Mouse (Mus musculus) layer of hippocampus, postnatal 25 days (tissue): ENCODE results near the gene Prdm5. TPM values are rescaled to one million over a fixed set of nuclear protein-coding genes. Genes with fewer than 3 reads are reported as not detected.

ENCODE experiments used
- DNase-seq, 2 experiments: peaks; one replicate each; pipeline ENCODE4 v3.0.0; 2022; ENCODE audit warnings: mixed read lengths in 2 of 2, low spot score in 1 of 2; ENCODE audit errors: extremely low spot score in 1 of 2
- total RNA-seq, 2 experiments: library from RNA; stranded (reverse); gene quantifications; 2 replicates each; pipeline ENCODE4 v1.2.3; 2021

Prdm5 gene
- total RNA-seq: 10 to 100 TPM; 23.0 to 24.7 TPM

- peak; percentile 32 to 33 for DNase-seq
These were observed at the start of gene Prdm5 for GRCm38 (mm10) chr6:65778861-65779688. TSS of gene Prdm5 (plus strand) at chr6:65778988.

DNA sequence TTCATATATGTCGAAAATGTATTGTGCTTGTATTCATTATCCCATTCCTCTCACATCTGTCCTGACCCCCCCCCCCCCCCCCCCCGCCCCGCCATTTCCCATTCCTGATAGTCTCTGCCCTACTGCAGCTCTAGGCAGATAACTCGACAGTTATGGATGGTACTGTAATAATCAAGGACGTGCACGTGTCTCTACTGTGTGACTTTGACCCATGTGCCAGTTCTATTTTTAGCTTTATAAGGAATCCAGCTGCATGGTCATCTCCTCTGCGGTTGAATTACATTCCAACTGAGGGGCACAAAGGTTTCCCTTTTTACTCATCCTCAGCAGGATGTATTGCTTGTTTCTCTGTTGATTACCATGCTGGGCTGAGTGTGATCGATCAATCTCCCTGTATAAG, 39.3 kb upstream of the Prdm5 start:
- DNase-seq: no peak

DNA sequence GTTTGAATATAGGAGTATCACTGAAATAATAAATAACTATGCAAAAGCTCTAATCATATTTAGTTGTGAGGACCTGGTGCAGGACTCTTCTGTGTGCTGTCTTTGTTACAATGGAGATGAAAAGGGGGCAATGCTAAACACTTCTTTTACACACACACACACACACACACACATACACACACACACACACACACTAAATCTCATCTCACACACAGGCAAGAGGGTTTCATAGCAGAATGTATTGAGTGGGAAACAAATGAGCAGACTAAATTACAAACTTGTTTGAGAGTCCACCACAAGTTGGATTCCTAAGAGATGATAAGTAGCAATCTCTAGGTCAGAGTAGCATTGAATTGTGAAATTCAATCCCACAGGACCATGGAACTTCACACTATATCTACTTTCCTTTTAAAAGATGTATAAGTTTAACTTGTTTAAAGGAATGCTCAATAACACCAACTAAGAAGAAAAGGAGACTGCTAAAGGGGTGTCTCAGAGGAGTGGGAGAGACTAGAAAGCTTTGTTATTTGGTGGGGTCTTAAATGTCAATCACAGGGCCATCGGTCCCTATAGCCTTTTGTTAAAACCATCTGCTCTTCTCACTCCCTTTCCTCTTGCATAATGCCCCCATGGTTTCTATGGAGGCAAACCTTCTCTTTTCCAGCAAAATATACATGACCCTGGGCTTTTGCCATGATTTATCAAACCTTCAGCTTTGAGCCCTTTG, 35.5 kb upstream of the Prdm5 start:
- no peak for DNase-seq

DNA sequence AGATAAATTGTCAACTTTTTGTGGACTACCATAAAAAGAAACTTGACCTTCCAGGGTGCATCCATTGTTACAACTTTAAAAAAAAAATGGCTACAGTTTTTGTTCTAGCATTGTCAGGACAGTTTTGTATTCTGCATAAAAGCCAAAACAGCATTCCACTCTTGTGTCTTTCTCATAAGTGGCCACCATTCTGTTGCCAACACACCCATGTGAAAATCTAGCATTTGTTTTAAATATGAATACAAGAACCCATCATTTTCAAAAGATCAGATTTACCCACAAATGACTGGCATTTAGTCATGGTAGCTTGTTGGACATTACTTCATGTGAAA, 35.0 kb upstream of the Prdm5 start:
- no peak for DNase-seq

DNA sequence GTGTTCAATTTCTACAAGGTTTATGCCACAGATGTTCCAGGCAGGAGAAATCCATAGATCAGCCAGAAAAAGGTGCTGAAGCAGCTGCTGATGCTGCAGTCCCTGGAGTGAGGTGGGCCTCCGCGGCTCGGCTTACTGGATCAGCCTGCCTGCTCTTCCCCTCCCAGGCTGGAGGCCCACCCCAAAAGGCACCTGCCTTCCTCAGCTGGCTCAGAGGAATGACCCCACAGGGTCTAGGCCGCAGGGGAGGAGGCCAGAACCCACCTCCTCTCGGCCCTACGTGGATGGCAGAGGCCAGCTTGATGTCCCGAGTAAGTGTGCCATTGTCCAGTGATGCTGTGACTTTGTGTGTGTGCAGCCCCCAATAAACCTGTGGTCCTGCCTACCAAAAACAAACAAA, 20.6 kb upstream of the Prdm5 start:
- no peak for DNase-seq

DNA sequence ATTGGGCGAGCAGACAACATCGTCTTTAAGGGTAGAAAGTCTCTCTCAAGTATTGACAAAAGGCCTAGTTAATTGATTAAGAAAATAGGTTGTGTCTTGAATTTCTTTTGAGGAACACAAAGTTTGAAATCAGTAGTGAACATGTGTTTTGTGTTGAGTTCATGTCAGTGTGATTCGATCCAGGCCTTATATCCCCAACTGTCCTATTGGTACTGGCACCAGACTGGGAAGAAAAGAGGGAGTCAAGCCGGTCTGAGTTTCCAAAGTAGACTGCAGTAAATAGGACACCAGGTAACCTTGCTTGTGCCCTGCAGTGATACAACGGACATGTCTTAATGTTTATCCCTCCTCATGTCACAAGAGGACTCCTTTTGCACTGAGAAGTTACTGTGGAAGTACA, 19.6 kb upstream of the Prdm5 start:
- no peak for DNase-seq

GRCm38 (mm10) chr6:65760073-65760472, 18.7 kb upstream of the Prdm5 start:
- no peak for DNase-seq

- no peak for DNase-seq
These were observed 14.3 kb upstream of the Prdm5 start for GRCm38 (mm10) chr6:65764459-65764858.

DNA sequence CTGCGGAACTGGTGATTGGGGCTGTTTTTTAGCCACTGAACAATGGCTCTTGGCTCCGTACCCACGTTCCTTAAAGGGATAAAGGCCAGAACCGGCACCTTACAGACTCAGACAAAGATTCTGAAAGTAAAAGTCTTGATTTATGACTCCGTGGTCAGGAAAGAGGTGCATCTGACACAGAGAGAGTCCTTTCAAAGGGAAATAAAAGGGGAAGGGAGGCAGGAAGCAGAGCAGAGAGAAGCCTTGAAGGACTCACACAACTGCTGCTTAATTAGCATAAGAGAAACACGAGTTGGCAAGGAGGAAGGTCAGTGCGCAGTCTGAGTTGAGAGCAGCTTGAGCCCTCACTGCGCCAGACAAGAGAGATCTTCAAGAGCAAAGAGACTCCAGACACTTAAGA, 13.7 kb upstream of the Prdm5 start:
- no peak for DNase-seq

GRCm38 (mm10) chr6:65765752-65766397, 12.9 kb upstream of the Prdm5 start:
- no peak for DNase-seq

GRCm38 (mm10) chr6:65767911-65768310, 10.9 kb upstream of the Prdm5 start:
- DNase-seq: no peak

- DNase-seq: no peak
These were observed 5.2 kb upstream of the Prdm5 start for GRCm38 (mm10) chr6:65773566-65773965.

- no peak for DNase-seq
These were observed 973 bp downstream of the Prdm5 start for GRCm38 (mm10) chr6:65779689-65780233.

GRCm38 (mm10) chr6:65781441-65781840, 2.7 kb downstream of the Prdm5 start:
- DNase-seq: no peak

DNA sequence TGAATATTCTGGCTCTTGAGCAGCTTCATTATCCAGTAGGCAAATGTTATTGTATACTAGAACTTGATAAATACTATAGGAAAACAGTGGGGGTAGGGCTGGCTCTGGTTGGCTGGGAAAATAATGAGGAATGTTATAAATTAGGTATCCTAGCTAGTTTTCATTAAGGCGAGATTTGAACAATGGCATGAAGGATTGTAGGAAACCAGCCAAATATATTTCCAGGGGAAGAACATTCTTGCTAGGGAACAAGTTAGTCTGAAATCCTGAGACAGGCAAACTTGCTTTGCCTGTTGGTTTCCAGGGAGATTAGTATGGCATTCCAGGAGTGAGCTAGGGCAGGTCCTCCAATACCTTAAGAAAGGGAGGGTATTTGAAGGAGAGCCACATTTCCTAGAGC, 4.9 kb downstream of the Prdm5 start:
- DNase-seq: no peak

DNA sequence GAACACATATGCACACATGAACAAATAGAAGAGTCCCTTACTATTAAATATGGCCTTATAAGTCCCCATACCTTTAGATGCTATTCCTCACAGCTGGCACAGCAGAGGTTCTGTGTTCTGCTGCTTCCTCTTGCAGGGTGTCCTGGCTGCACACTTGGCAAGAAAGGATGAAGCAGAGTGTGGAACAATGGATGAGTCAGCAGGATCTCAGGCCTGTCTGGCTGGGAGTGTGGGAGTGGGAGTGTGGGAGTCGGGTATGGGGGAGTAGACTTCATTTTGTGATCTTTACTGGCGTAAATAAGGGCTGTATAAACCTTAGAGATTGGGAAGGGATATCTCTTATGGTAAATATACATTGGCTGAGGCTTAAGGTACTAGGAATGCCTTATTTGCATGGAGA, 14.1 kb downstream of the Prdm5 start:
- no peak for DNase-seq

DNA sequence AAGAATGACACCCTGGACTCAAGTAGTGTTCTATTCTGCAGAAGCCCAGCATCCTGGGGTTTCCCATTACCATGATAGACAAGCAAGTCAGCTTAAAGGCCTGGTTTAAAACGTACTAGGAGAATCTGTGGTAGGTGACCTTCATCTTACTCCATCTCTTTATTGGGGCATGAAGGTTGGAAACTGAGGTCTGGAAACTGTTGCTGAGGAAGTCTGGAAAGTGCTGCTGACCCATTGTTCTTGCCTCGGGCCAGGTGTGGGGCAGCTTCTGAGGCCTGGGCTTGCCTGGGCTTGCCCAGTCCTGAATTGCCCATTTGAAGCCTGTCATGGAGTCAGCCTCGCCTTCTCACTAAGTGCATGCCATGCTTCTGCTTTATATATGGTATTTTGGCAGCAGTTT, 17.8 kb downstream of the Prdm5 start:
- no peak for DNase-seq

- no peak for DNase-seq
These were observed 18.5 kb downstream of the Prdm5 start for GRCm38 (mm10) chr6:65797276-65797675.

DNA sequence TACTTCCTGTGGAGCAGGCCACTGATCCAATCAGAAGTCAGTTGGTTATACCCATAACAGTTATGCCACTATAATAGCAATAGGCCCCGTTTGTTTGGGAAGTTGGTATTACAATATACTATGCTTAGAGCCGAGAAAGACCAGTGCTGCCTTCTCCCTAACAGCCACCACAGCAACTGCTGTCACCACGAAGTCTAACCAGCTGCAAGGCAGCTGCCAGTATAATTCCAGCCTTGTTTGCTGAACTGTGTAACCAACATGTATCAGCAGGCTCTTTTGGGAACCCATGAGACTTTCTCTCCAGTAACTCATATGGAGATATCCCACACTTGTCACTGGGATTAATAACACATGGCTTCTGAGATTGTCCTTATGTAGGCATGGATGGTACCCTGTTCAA, 19.6 kb downstream of the Prdm5 start:
- no peak for DNase-seq

- no peak for DNase-seq
These were observed 32.9 kb downstream of the Prdm5 start for GRCm38 (mm10) chr6:65811685-65812084.

- no peak for DNase-seq
These were observed 39.4 kb downstream of the Prdm5 start for GRCm38 (mm10) chr6:65818039-65818747.
